Mouse (Mus musculus) heart, embryonic 11.5 days (tissue): ENCODE measurements around the gene Ttc34. TPM values are rescaled to one million over a fixed set of nuclear protein-coding genes. Genes with fewer than 3 reads are reported as not detected.

Experiments used
- ATAC-seq: fragments of 200-750 bp; cut with Nextera tagmentation; replicated peaks from 2 replicates; pipeline ENCODE4 v1.8.0; 2017; ENCODE audit warnings: moderate library complexity; ENCODE audit not compliant: insufficient number of reproducible peaks, low FRiP score, low TSS enrichment
- H3K27ac ChIP-seq: fragments of 300-500 bp; sonication (generic); 2 replicates; pipeline ENCODE4 v1.5.1; 2014; ENCODE audit warnings: mild to moderate bottlenecking, low read depth, low read length
- H3K27me3 ChIP-seq: fragments of 300-500 bp; sonication (generic); 2 replicates; pipeline ENCODE4 v1.6.1; 2014; ENCODE audit warnings: mild to moderate bottlenecking, low read length, mixed read lengths; ENCODE audit not compliant: control insufficient read depth, insufficient read depth
- H3K36me3 ChIP-seq: fragments of 300-500 bp; sonication (generic); 2 replicates; pipeline ENCODE4 v1.6.1; 2014; ENCODE audit warnings: mild to moderate bottlenecking, low read length, moderate library complexity, mixed read lengths; ENCODE audit not compliant: control insufficient read depth, insufficient read depth
- H3K4me1 ChIP-seq: fragments of 300-500 bp; sonication (generic); 2 replicates; pipeline ENCODE4 v1.6.1; 2014; ENCODE audit warnings: low read length; ENCODE audit not compliant: control insufficient read depth, insufficient read depth
- H3K4me2 ChIP-seq: fragments of 300-500 bp; sonication (generic); 2 replicates; pipeline ENCODE4 v1.6.1; 2014; ENCODE audit warnings: mild to moderate bottlenecking, moderate library complexity
- H3K4me3 ChIP-seq: fragments of 300-500 bp; sonication (generic); 2 replicates; pipeline ENCODE4 v1.5.1; 2014; ENCODE audit warnings: low read depth, low read length
- H3K9ac ChIP-seq: fragments of 300-500 bp; sonication (generic); 2 replicates; pipeline ENCODE4 v1.6.1; 2014; ENCODE audit warnings: mild to moderate bottlenecking, low read depth, low read length, moderate library complexity
- H3K9me3 ChIP-seq: fragments of 300-500 bp; sonication (generic); replicated peaks from 2 replicates; pipeline ENCODE4 v1.6.1; 2016; ENCODE audit warnings: low read length; ENCODE audit not compliant: control insufficient read depth
- WGBS: fragments of 180-500 bp; shearing (Covaris S2); extraction: QIAGEN DNeasy Blood & Tissue Kit; methylation state at CpG from one replicate; pipeline ENCODE4 v1.1.7; 2014; ENCODE audit not compliant: insufficient replicate concordance; 5-methylcytosine and 5-hydroxymethylcytosine counted together
- polyA plus RNA-seq: library from polyadenylated mRNA; unstranded; fragments of >200 nt; fragmentation: Nextera tagmentation; extraction: Ambion mirVana; gene quantifications from 2 replicates; pipeline ENCODE4 v1.2.1, GENCODE M21; 2014

Ttc34 gene
- polyA plus RNA-seq, 1 experiment from 2014 or later: 0.52 TPM

DNA sequence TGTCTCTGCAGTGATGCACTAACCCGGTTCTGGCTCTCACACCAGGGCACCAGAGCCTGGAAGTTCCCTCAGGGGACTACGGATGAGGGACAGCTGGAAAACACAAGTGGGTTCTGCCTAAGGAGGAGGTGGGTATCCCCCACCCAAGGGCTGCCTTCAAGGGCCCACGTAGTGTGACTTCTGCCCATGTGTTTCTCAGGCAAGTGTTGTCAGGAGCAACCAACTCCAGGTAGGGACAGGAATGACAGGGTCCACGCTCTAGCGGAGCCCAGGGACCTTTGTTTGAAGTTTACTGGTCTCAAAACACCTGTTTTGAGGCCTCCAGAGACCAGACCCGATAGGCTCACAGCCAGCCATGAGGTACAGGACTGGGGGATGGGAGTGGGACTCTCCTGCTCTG, 35.9 kb downstream of the Ttc34 start:
- Histone ChIP-seq H3K36me3 (no peaks in the 10 kb centered on the region), H3K4me2 (no peak overlapping the region), H3K4me3 (no peak overlapping the region), H3K9me3 (no peaks in the 10 kb centered on the region), H3K27me3 (peaks cover 20% of the 10 kb centered on the region), H3K9ac (no peak overlapping the region), H3K27ac (no peak overlapping the region), H3K4me1 (no peaks in the 10 kb centered on the region)
- ATAC-seq: no peak
- WGBS: 72% methylated on average over 6 of the region's 6 CpGs

DNA sequence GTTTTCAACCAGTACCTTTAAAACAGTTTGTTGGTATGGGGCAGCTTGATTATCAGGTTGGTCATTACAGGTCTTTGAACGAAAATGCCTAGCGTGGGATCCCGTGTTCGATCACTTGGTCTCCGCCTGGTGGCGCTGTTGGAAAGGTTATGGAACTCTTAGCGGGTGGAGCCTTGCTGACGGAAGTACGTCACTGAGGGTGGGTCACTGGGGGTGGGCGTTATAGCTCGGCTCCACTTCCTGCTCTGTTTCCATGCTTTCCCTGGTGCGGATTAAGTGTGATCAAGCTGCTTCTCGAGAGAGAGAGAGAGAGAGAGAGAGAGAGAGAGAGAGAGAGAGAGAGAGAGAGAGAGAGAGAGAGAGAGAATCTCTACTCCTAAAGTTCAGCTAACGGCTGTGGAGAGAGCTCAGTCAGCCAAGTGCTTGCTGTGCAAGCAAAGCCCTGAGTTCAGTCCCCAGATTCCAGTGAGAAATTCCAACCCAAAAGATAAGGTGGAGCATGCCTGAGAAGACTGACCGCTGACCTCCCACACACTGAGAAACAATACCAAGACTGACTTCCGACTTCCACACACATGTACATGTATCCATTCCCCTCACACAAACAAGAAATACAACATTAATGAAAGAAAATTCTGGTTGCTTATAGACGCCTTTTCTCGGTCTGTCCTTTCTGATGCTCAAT, 40.7 kb downstream of the Ttc34 start:
- Histone ChIP-seq H3K27me3 (no peaks in the 10 kb centered on the region), H3K4me3 (peak overlapping the region; percentile 37), H3K4me2 (peak overlapping the region; percentile 62), H3K27ac (peak overlapping the region; percentile 91), H3K4me1 (peaks cover 14% of the 10 kb centered on the region), H3K9ac (peak overlapping the region; percentile 66), H3K9me3 (no peaks in the 10 kb centered on the region), H3K36me3 (no peaks in the 10 kb centered on the region)
- ATAC-seq: peak; percentile 90
- 7% methylated on average over 17 of the region's 18 CpGs for WGBS

DNA sequence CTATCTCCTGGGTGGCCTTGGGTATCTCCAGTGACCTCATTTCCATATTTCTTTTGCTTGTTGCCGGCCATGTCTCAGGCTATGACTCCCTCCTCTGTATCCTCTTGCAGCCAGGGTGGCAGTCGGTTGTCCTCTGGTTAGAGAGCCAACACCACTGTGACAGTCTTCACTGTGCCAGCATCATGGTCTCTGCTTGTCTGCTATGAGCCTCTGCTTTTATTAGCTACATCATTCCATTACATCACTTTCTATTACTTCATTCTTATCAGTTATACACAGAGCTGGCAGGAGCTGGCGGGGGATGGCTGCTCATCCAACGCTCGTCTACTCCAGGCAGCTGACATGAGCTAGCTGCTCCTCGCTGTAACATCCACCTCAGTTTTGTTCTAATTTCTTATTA, 43.5 kb downstream of the Ttc34 start:
- Histone ChIP-seq H3K36me3 (no peaks in the 10 kb centered on the region), H3K27me3 (peaks cover 5% of the 10 kb centered on the region; the same call in 1 of the 2 replicates), H3K27ac (0 out of 2 replicates have a peak overlapping the region, but pooled peaks have one; percentile 50), H3K4me3 (no peak overlapping the region), H3K9ac (peak overlapping the region; percentile 28; the same call in 1 of the 2 replicates), H3K4me1 (peaks cover 14% of the 10 kb centered on the region), H3K9me3 (no peaks in the 10 kb centered on the region), H3K4me2 (no peak overlapping the region)
- no peak for ATAC-seq
- 39% methylated on average over 6 of the region's 6 CpGs for WGBS

DNA sequence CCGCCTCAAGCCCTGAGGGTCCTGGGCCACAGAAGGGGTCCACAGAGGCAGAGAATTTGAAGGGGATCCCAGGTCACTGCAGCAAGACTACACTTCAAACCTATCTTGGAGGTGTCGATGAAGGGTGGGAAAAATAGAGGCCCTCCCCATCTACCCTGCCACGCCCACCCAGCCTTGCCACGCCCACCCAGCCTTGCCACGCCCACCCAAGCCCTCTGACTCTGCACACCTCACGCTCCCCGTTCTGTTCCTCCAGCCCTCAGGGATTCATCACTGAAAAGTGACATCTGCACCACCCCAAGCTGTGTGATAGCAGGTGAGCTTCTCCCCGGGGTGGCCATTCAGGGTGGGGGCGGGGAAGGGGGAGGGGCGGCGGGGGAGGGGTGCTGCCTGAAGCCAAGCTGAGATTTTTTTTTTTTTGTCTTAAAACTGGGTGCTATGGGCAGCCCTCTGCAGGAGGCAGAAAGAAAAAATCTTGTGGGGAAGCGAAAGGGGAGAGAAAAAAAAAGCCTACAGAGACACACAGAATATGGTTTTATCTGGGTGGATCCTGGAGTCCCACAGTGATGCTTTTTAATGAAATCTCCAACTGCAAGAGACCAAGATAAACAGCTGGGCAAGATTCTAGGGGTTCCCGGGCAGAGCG, 44.9 kb downstream of the Ttc34 start:
- ATAC-seq: no peak
- WGBS: 24% methylated on average over 14 of the region's 14 CpGs
- Histone ChIP-seq H3K4me3 (no peak overlapping the region), H3K4me2 (no peak overlapping the region), H3K36me3 (no peaks in the 10 kb centered on the region), H3K27me3 (peaks cover 7% of the 10 kb centered on the region; the same call in 1 of the 2 replicates), H3K27ac (no peak overlapping the region), H3K4me1 (peaks cover 14% of the 10 kb centered on the region), H3K9ac (no peak overlapping the region), H3K9me3 (no peaks in the 10 kb centered on the region)

DNA sequence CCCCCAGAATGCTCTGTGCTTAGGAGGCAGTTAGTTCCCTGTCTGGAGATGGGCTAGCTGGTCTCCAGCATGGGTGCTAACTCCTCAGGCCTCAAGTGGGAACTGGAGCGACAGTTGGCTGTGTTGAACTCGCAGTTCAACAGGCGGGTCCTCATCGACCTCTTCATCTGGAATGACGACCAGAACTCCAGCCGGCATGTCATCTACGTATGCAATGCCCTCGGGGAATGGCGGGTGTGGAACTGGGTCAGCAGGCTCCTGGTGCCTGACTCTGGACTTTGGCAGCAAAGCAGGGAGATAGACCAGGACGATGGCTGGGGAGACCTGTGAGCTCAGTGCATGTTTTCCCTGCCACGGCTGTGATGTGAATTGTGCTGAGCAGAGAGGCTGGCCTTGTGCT, 48.2 kb downstream of the Ttc34 start:
- no peak overlapping the region for H3K4me3 ChIP-seq
- 78% methylated on average over 11 of the region's 11 CpGs for WGBS
- ATAC-seq: no peak
- no peak overlapping the region for H3K27ac ChIP-seq
- no peak overlapping the region for H3K4me2 ChIP-seq
- no peaks in the 10 kb centered on the region for H3K36me3 ChIP-seq
- H3K27me3 ChIP-seq: peaks cover 7% of the 10 kb centered on the region; the same call in 1 of the 2 replicates
- H3K9ac ChIP-seq: no peak overlapping the region
- H3K4me1 ChIP-seq: peaks cover 4% of the 10 kb centered on the region; the same call in 1 of the 2 replicates
- H3K9me3 ChIP-seq: no peaks in the 10 kb centered on the region

DNA sequence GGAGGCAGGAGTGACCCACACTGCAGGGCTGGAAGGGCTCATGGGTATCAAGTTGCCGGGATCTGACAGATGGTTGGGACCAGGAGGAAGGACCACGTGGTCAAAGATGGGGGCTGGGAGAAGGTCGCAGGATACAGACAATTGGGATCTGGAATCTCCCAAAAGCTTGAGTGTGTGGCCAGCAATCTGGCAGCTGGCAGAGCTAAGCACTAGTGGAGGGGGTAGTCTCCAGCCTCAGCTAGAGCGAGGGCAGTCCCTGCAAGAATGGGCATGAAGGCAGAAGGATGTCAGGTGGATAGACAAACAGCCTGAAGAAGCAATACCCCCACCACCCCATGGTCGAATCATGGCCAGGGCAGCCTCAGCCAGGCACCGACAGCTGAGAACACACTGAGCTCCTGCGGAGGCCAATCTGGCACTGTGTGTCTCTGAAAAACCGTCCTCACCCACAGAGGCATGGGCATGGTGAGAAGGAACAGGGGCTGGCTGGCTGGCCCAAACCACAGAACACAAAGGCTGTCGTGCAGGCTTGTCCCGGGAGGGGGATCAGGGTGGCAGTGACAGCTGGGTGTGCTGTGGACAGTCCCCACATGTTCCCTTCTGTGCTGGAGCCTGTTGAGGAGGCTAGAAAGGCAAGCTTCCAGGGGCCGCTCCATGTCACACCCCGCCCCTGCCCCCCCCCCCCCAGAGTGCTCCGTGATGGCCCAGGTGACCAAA, 49.8 kb downstream of the Ttc34 start:
- WGBS: 57% methylated on average over 13 of the region's 13 CpGs
- no peaks in the 10 kb centered on the region for H3K9me3 ChIP-seq
- no peak overlapping the region for H3K4me3 ChIP-seq
- no peaks in the 10 kb centered on the region for H3K36me3 ChIP-seq
- H3K4me1 ChIP-seq: no peaks in the 10 kb centered on the region
- peaks cover 10% of the 10 kb centered on the region; the same call in 1 of the 2 replicates for H3K27me3 ChIP-seq
- no peak overlapping the region for H3K4me2 ChIP-seq
- H3K27ac ChIP-seq: no peak overlapping the region
- H3K9ac ChIP-seq: no peak overlapping the region
- no peak for ATAC-seq

DNA sequence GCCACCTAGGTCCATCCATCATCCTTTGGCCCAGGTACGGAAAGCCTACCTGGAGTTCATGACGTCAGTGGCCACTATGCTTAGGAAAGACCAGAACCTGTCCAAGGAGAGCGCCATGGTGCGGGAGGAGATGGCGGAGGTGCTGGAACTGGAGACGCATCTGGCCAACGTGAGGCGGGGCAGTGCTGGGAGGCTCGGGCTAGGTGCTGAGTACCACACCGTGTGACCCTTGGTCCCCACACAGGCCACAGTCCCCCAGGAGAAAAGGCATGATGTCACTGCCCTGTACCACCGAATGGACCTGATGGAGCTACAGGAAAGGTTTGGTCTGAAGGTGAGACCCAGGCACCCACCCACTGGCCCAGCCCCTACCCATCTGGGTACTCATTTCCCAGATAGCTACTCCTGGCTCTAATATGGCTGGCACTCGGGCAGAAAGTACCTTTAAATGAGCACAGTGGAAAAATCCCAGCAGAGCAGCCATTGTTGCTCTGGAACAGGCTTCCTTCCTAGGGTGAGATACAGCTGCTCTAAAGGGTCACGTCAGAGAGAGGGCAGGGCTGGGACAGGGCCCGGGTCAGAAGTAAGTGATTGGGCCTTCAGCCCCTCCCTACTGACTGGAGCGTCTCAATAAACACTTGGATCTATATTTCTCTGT, 50.5 kb downstream of the Ttc34 start:
- WGBS: 73% methylated on average over 15 of the region's 15 CpGs
- Histone ChIP-seq H3K4me2 (no peak overlapping the region), H3K36me3 (no peaks in the 10 kb centered on the region), H3K27me3 (peaks cover 13% of the 10 kb centered on the region; the same call in 1 of the 2 replicates), H3K4me3 (no peak overlapping the region), H3K27ac (no peak overlapping the region), H3K9me3 (no peaks in the 10 kb centered on the region), H3K9ac (no peak overlapping the region), H3K4me1 (no peaks in the 10 kb centered on the region)
- no peak for ATAC-seq

DNA sequence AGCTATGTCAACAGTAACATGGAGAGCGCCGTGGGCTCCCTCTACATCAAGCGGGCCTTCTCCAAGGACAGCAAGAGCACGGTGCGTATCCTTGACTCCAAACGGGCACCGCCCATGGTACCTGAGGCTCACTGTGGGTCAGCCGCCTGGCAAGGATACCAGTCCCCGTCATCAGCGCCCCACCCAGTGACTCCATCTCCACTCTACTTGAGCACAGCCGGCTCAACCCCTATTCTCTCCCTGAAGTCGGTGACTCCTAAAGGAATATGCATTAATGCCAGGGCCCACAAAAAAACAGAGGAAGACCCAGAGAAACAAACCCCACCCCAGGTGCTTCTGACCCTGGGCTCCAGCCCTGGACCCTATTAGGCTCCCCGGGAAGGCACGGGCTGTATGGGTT, 53.6 kb downstream of the Ttc34 start:
- Histone ChIP-seq H3K4me1 (no peaks in the 10 kb centered on the region), H3K4me2 (no peak overlapping the region), H3K36me3 (no peaks in the 10 kb centered on the region), H3K27ac (no peak overlapping the region), H3K4me3 (no peak overlapping the region), H3K9me3 (no peaks in the 10 kb centered on the region), H3K9ac (no peak overlapping the region), H3K27me3 (peaks cover 24% of the 10 kb centered on the region)
- ATAC-seq: no peak
- 86% methylated on average over 14 of the region's 14 CpGs for WGBS
